Mouse (Mus musculus): Measurements from ENCODE around the gene H2-Ob. TPM values are rescaled to one million over a fixed set of nuclear protein-coding genes. Genes with fewer than 3 reads are reported as not detected.
"Not testable (repeated sequence)": the region's sequence is repeated elsewhere in the genome, so short reads cannot be mapped to it uniquely, and the experiment has no call there.

H2-Ob gene
- polyA plus RNA-seq, 1 experiment, result 334 TPM

DNA sequence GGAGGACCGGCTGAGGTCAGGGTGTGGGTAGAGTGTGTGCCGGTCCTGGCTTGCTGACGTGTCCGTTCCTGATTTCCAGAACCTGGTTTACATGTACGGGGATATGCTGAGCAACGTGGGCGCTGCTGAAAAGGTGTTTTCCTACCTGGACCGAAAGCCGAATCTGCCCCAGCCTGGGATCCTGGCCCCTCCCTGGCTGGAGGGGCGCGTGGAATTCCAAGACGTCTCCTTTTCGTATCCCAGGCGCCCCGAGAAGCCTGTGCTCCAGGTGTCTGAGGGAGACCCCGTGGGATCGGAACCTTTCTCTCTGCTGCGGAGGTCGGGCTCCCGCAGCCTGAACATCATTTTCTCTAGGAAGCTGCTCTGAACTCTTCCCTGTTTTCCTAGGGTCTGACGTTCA, 24.8 kb upstream of the H2-Ob start:
- WGBS, result 96% methylated on average over 21 of the region's 21 CpGs
- Histone ChIP-seq H3K36me3 (ENCODE audit: control insufficient read depth, insufficient read depth, low read length) (peaks cover 54% of the 10 kb centered on the region), H3K27ac (ENCODE audit: insufficient read depth, low read length) (no peak overlapping the region), H3K4me1 (ENCODE audit: control insufficient read depth, insufficient read depth, insufficient read length) (peaks cover 15% of the 10 kb centered on the region; the same call in 1 of the 2 replicates), H3K4me3 (ENCODE audit: extremely low read depth, insufficient read depth, insufficient read length) (no peak overlapping the region), H3K27me3 (ENCODE audit: control insufficient read depth, insufficient read depth, low read length) (no peaks in the 10 kb centered on the region)
- no peak for TF ChIP-seq CTCF (IDR thresholded peaks at IDR 0.05; ENCODE audit: extremely low read depth, insufficient read depth, insufficient read length, insufficient replicate concordance)
- TF ChIP-seq POLR2A (IDR thresholded peaks at IDR 0.05; ENCODE audit: low read depth, low read length), result no peak
- DNase-seq (ENCODE audit: low read depth in 1 of 2, low spot score in 2 of 2), result peak in 1 of 2 experiments; percentile 2

GRCm38 (mm10) chr17:34215176-34215575, 23.5 kb upstream of the H2-Ob start:
- Histone ChIP-seq H3K27ac (ENCODE audit: insufficient read depth, low read length) (no peak overlapping the region), H3K4me1 (ENCODE audit: control insufficient read depth, insufficient read depth, insufficient read length) (peaks cover 15% of the 10 kb centered on the region; the same call in 1 of the 2 replicates), H3K36me3 (ENCODE audit: control insufficient read depth, insufficient read depth, low read length) (peaks cover 46% of the 10 kb centered on the region), H3K27me3 (ENCODE audit: control insufficient read depth, insufficient read depth, low read length) (no peaks in the 10 kb centered on the region), H3K4me3 (ENCODE audit: extremely low read depth, insufficient read depth, insufficient read length) (no peak overlapping the region)
- TF ChIP-seq POLR2A (IDR thresholded peaks at IDR 0.05; ENCODE audit: low read depth, low read length), result no peak
- no peak for TF ChIP-seq CTCF (IDR thresholded peaks at IDR 0.05; ENCODE audit: extremely low read depth, insufficient read depth, insufficient read length, insufficient replicate concordance)
- WGBS, result 93% methylated on average over 12 of the region's 12 CpGs
- DNase-seq (ENCODE audit: low read depth in 1 of 2, low spot score in 2 of 2), result peak in 1 of 2 experiments; percentile 1

DNA sequence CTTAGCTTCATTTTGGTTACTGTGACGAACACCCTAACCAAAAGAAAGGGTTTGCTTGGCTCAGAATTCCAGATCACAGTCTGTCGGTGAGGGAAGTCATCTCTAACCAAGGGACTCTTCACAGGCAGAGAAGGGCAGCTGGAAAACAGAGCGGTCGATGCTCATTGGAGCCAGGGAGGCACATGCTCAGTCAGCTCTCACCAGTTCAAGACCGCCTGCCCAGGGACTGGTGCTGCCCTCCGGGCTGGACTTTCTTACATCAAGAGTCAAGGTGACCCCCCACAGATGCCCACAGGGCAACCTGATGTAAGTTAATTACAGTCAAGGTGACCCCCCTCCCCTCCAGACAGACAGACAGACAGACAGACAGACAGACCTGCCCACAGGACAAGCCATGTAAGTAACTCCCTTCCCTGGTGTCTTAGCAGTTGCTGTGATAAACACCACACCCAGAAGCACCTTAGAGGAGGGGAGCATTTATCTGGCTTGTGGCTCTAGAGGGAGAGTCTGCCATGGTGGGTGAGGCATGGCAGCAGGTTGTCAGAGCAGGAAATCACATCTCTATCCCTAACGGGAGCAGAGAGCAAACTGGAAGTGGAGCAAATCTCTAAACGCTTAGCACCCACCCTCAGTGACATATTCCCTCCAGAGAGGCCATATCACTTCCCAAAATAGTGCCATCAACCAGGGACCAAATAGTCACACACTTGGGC, 21.3 kb upstream of the H2-Ob start:
- no peaks in the 10 kb centered on the region for H3K27me3 ChIP-seq (ENCODE audit: control insufficient read depth, insufficient read depth, low read length)
- H3K27ac ChIP-seq (ENCODE audit: insufficient read depth, low read length), result no peak overlapping the region
- peaks cover 42% of the 10 kb centered on the region for H3K36me3 ChIP-seq (ENCODE audit: control insufficient read depth, insufficient read depth, low read length)
- no peak overlapping the region for H3K4me3 ChIP-seq (ENCODE audit: extremely low read depth, insufficient read depth, insufficient read length)
- H3K4me1 ChIP-seq (ENCODE audit: control insufficient read depth, insufficient read depth, insufficient read length), result no peaks in the 10 kb centered on the region
- no peak for TF ChIP-seq CTCF (IDR thresholded peaks at IDR 0.05; ENCODE audit: extremely low read depth, insufficient read depth, insufficient read length, insufficient replicate concordance)
- TF ChIP-seq POLR2A (IDR thresholded peaks at IDR 0.05; ENCODE audit: low read depth, low read length), result no peak
- DNase-seq (ENCODE audit: low read depth in 1 of 2, low spot score in 2 of 2), result peak in 1 of 2 experiments; percentile 2
- 86% methylated on average over 8 of the region's 8 CpGs for WGBS

DNA sequence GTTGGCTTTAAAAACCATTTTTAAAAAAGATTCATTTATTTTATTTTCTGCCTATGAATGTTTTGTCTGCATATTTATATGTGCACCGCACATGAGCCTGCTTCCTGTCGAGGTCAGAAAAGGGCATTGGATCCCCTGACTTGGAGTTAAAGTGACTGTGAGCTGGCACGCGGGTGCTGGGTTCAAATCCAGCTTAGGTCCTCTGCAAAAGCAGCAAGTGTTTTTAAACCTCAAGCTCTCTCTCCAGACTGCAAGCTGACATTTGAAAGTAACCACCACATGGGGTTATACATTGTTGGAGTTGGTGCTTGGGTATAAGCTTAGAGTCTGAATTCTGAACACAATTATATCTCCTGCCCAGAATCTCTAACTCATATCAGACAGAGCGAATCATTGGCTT, 20.7 kb upstream of the H2-Ob start:
- WGBS, result 86% methylated on average over 5 of the region's 5 CpGs
- TF ChIP-seq POLR2A (IDR thresholded peaks at IDR 0.05; ENCODE audit: low read depth, low read length) (no peak), CTCF (IDR thresholded peaks at IDR 0.05; ENCODE audit: extremely low read depth, insufficient read depth, insufficient read length, insufficient replicate concordance) (no peak)
- H3K36me3 ChIP-seq (ENCODE audit: control insufficient read depth, insufficient read depth, low read length), result peaks cover 39% of the 10 kb centered on the region

GRCm38 (mm10) chr17:34218675-34219074, 20.0 kb upstream of the H2-Ob start:
- Histone ChIP-seq H3K27ac (ENCODE audit: insufficient read depth, low read length) (peak overlapping the region; percentile 54), H3K4me3 (ENCODE audit: extremely low read depth, insufficient read depth, insufficient read length) (no peak overlapping the region), H3K36me3 (ENCODE audit: control insufficient read depth, insufficient read depth, low read length) (peaks cover 34% of the 10 kb centered on the region), H3K27me3 (ENCODE audit: control insufficient read depth, insufficient read depth, low read length) (no peaks in the 10 kb centered on the region), H3K4me1 (ENCODE audit: control insufficient read depth, insufficient read depth, insufficient read length) (no peaks in the 10 kb centered on the region)
- DNase-seq (ENCODE audit: low read depth in 1 of 2, low spot score in 2 of 2), result peak in 1 of 2 experiments; percentile 8
- WGBS, result 78% methylated on average over 11 of the region's 11 CpGs
- TF ChIP-seq CTCF (IDR thresholded peaks at IDR 0.05; ENCODE audit: extremely low read depth, insufficient read depth, insufficient read length, insufficient replicate concordance) (no peak), POLR2A (IDR thresholded peaks at IDR 0.05; ENCODE audit: low read depth, low read length) (no peak)

More for the DNA sequence above, 20.7 kb upstream of the H2-Ob start:
- H3K27me3 ChIP-seq (ENCODE audit: control insufficient read depth, insufficient read depth, low read length), result no peaks in the 10 kb centered on the region
- peak overlapping the region; percentile 54; the same call in 1 of the 2 replicates for H3K27ac ChIP-seq (ENCODE audit: insufficient read depth, low read length)
- DNase-seq (ENCODE audit: low read depth in 1 of 2, low spot score in 2 of 2), result peak in 1 of 2 experiments; percentile 2
- H3K4me1 ChIP-seq (ENCODE audit: control insufficient read depth, insufficient read depth, insufficient read length), result no peaks in the 10 kb centered on the region
- H3K4me3 ChIP-seq (ENCODE audit: extremely low read depth, insufficient read depth, insufficient read length), result no peak overlapping the region

DNA sequence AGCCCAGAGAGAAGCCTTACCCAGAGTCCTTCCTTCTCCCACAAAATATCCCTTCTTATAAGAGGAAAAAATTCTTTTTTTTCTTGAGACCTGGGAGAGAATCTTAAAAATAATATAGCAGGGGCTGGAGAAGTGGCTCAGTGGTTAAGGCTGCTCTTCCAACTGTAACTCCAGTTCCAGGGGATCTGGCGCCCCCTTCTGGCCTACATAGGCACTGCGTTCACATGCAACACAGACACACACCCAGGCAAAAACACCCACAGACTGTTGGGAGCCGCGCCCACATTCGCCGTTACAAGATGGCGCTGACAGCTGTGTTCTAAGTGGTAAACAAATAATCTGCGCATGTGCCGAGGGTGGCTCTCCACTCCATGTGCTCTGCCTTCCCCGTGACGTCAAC, 19.6 kb upstream of the H2-Ob start:
- not testable (repeated sequence) for H3K27me3 ChIP-seq (ENCODE audit: control insufficient read depth, insufficient read depth, low read length); H3K4me1 ChIP-seq (ENCODE audit: control insufficient read depth, insufficient read depth, insufficient read length); H3K4me3 ChIP-seq (ENCODE audit: extremely low read depth, insufficient read depth, insufficient read length); H3K27ac ChIP-seq (ENCODE audit: insufficient read depth, low read length)
- peak in 1 of 2 experiments; percentile 55 for DNase-seq (ENCODE audit: low read depth in 1 of 2, low spot score in 2 of 2)
- TF ChIP-seq CTCF (IDR thresholded peaks at IDR 0.05; ENCODE audit: extremely low read depth, insufficient read depth, insufficient read length, insufficient replicate concordance), result peak; percentile 60; the same call in 1 of the 2 replicates
- WGBS, result 87% methylated on average over 7 of the region's 11 CpGs
- H3K36me3 ChIP-seq (ENCODE audit: control insufficient read depth, insufficient read depth, low read length), result peaks cover 30% of the 10 kb centered on the region

- 96% methylated on average over 6 of the region's 7 CpGs for WGBS
- not testable (repeated sequence) for H3K27ac ChIP-seq (ENCODE audit: insufficient read depth, low read length); H3K4me1 ChIP-seq (ENCODE audit: control insufficient read depth, insufficient read depth, insufficient read length); H3K4me3 ChIP-seq (ENCODE audit: extremely low read depth, insufficient read depth, insufficient read length); DNase-seq (ENCODE audit: low read depth in 1 of 2, low spot score in 2 of 2); H3K27me3 ChIP-seq (ENCODE audit: control insufficient read depth, insufficient read depth, low read length)
- peaks cover 24% of the 10 kb centered on the region for H3K36me3 ChIP-seq (ENCODE audit: control insufficient read depth, insufficient read depth, low read length)
Observed at GRCm38 (mm10) chr17:34219801-34220200, 18.9 kb upstream of the H2-Ob start.

- 83% methylated on average over 3 of the region's 16 CpGs for WGBS
- not testable (repeated sequence) for H3K27ac ChIP-seq (ENCODE audit: insufficient read depth, low read length); H3K27me3 ChIP-seq (ENCODE audit: control insufficient read depth, insufficient read depth, low read length); H3K4me1 ChIP-seq (ENCODE audit: control insufficient read depth, insufficient read depth, insufficient read length); DNase-seq (ENCODE audit: low read depth in 1 of 2, low spot score in 2 of 2); H3K4me3 ChIP-seq (ENCODE audit: extremely low read depth, insufficient read depth, insufficient read length)
- peaks cover 20% of the 10 kb centered on the region for H3K36me3 ChIP-seq (ENCODE audit: control insufficient read depth, insufficient read depth, low read length)
Observed at GRCm38 (mm10) chr17:34220401-34220800, 18.3 kb upstream of the H2-Ob start.
